Mouse (Mus musculus): Measurements from ENCODE around the gene Gstcd. TPM values are rescaled to one million over a fixed set of nuclear protein-coding genes. Genes with fewer than 3 reads are reported as not detected.

Gstcd gene
- polyA plus RNA-seq, 1 experiment = 3.8 TPM

DNA sequence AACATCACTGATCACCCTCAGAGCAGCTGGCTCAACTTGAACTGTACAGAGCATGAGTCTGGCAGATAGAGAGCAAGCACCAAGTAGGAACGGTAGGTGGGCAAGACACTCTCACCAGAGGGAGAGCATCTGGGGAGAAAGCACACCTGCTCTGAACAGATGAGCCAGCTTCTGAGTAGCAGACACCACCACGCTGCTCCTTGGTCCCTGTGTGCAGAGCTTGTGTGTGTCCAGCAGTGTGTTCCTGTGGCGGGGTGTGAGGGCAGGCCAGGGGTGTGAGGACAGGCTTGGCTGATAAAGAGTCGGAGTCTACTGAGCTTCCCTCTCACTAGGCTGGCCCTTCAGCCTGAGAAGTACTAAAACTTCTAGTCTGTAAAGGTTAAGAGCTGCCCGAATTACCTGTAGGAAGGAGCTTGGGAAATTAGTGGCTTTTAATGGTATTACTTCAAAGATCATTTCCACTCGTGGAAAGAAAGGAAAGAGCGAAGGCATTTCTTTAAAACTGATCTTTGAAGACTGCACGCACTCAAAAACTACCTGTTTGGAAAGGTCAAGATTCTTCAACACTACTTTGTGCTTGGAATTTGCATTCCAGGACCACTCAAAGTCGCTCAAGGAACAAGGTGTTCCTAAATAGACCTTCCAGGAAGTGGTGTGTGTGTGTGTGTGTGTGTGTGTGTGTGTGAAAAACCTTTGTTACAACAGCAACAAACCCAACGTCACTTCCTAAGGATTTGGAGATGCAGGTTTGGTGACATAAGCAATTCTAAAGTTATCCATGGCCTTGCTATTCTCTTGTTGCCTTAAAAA, 151.4 kb downstream of the Gstcd start:
- no peak for DNase-seq (ENCODE audit: low read depth)

DNA sequence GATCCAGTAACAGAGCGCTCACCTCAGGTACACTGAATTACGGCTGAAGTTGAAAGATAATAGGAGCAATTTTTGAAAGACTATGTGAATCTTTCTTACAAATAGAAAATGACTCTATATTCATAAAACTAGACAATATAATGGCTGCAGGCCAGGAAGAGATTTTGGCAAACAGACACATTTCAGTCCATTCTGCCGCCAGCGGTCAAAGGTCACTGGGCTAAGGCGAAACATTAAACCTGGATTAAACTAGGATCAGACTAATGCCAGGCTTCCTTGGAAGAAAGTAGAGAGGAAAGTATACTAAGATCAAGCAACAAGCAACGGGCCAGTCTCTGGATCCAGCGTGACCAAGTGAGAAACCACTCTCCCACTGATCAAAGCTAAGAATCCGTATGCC, 152.8 kb downstream of the Gstcd start:
- no peak for DNase-seq (ENCODE audit: low read depth)

DNA sequence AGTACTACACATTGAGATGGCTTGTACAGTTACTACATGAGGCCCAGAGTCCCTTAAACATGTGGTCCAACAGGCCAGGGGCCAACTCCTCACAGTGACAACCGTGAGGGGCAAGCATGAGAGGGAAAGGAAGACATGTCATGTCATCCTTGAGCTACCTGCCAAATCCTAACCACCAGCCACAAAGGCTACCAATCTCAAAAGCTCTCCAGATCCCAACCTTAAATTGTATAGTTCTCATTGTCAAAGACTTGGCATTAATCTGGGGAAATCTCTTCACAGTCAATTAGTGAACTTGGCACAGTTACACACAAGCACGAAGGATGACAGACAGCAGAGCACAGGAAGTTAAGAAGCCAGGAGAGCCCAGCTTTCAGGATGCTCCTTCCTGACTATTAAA, 157.2 kb downstream of the Gstcd start:
- no peak for DNase-seq (ENCODE audit: low read depth)

Other genes starting within 250 kb of the Gstcd start
- 20.8 and 28.8 TPM in 2 replicates for gene Npnt, start 141.7 kb downstream of the Gstcd start, polyA plus RNA-seq (2012; rRNA removed)
- gene Ints12, start 193 bp downstream of the Gstcd start, polyA plus RNA-seq (2012; rRNA removed) = 8.7 and 9.5 TPM in 2 replicates
- 4.7 and 5.2 TPM in 2 replicates for gene Arhgef38, start 142.9 kb upstream of the Gstcd start, polyA plus RNA-seq (2012; rRNA removed)
- 37.6 and 51.5 TPM in 2 replicates for gene Ppa2, start 218.1 kb upstream of the Gstcd start, polyA plus RNA-seq (2012; rRNA removed)